Mouse (Mus musculus): ENCODE results near the gene Tppp3.

Tppp3 gene

DNA sequence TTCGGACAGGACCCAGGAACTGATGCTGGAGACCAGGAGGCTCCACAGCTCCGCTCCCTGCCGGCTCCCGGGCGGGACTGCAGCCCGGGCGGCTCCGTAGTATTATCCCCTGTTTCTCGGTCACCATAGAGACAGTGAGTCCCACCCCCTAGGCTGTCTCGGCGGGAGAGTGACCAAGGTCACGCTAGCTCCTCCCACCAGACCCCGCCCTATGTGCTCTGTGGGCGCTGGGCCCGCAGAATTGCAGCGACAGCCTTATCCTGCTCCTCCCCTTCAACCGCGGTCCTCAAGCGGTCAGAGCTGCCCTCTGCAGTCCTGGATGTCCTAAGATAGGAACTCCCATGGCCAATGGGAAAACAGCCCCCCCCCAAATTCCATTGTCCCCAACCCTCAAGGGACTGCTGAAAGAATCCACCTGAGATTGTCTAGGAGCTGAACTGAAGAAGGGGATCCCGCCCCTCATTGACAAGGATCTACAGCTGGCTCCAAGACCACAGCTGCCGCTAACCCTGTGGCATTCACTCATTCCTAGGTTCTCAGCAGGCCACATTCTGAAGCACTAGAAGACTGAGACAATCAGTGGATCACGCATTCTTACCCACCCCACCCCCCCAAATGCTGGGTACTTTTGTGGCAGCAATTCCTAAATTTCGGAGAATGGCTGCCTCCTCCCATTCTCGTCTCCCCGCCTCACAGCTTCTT lies at the start of gene Tppp3:
Tppp3 (minus strand) TSS at position 213 of the 702 bp plus-strand sequence.
- no peak for DNase-seq (ENCODE audit: low read depth)

GRCm38 (mm10) chr8:105521061-105521460 lies 49.7 kb upstream of the Tppp3 start:
- DNase-seq (ENCODE audit: low read depth): no peak

GRCm38 (mm10) chr8:105520521-105520920 lies 49.2 kb upstream of the Tppp3 start:
- no peak for DNase-seq (ENCODE audit: low read depth)

DNA sequence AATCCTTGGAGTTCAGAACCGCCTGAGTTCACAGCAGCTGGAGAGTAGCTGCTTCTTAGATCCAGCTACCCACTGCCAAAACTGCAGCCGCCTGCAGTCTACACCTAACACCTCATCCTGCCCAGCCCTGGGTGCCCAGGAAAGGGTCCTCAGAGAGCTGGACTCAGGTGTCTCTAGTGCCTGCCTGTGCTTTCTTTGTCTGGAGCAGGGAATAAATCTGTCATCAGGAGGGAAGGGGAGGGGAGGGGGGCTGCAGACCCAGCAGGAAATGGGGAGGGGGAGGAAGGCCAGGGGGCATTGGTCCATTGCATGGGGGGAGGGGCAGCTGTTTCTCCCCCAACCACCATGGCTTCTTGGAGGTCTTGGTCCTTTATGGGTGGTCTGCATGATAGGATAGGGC lies 48.3 kb upstream of the Tppp3 start:
- no peak for DNase-seq (ENCODE audit: low read depth)

DNA sequence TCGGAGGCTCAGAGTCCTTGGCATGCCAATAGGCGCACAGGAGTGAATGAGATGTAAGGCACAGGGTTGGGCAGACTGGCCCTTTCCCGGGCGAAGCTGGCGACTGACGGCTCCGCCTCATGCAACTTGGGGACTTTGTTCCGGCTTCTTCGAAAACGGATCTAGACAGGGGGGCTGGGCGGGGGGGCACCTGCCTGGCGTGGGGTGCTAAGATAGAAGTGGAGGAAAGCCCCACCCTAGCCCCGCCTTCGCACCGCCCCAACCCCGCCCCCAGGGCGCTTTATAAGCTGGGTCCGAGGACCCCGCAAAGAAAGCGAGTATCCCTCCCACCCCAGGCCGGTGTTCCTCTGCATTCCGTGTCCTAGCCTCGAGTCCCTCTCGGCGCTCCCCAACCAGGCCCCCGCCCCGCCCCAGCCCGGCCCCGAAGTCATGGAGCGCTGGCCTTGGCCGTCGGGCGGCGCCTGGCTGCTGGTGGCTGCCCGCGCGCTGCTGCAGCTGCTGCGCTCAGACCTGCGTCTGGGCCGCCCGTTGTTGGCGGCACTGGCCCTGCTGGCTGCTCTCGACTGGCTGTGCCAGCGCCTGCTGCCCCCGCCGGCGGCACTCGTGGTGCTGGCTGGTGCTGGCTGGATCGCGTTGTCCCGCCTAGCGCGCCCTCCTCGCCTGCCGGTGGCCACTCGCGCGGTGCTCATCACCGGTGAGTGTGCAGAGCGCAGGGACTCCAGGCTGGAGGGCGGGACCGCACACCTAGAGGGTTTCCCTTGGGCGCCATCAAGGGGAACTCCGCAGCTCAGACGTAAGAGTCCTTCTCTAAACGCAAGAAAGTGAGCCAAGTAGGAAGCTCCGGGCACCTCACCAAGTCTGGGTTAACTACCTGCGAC lies 47.3 kb upstream of the Tppp3 start, which contains the start of gene Hsd11b2:
Hsd11b2 (plus strand) TSS at position 320 of the 878 bp plus-strand sequence.
- no peak for DNase-seq (ENCODE audit: low read depth)

DNA sequence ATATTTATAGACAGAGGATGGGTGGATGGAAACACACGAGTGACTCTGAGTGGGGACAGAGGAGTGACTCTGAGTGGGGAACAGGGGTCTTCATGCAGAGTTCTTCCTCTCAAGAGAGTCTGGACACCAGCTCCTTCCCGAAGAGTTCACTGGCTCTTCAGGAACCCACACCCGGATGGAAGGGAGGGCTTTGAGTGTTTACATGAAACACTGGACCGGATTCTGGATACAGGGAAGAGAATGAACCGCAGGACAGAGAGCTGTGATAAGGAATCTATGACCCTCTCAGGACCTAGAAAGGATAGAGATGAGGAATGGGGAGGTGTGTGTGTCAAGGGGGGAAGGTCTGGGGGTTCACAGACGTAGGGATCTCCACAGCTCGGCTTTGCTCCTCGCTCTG lies 46.0 kb upstream of the Tppp3 start:
- DNase-seq (ENCODE audit: low read depth): no peak

GRCm38 (mm10) chr8:105516018-105516645 lies 44.8 kb upstream of the Tppp3 start:
- peak; percentile 87 for DNase-seq (ENCODE audit: low read depth)

GRCm38 (mm10) chr8:105514656-105515055 lies 43.3 kb upstream of the Tppp3 start:
- DNase-seq (ENCODE audit: low read depth): peak; percentile 86

DNA sequence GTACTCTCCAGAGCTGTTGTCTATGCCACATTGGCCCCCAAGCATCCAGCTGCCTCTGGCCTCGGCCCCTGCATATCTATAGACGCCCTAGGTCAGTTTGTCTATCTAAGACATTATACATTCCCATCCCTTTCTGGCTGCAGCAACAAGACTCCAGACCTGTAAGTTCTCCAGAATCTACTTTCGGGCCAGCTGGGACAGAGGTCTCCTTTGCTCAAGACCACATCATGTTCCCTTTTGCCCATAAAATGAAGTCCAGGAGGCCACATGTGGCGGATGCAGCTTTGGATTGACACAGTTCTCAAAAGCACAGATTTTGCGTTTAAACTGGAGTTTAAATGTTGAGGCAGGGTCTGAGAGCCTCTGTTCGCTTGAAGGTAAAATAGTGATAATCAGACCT lies 42.9 kb upstream of the Tppp3 start:
- no peak for DNase-seq (ENCODE audit: low read depth)

- peak; percentile 35 for DNase-seq (ENCODE audit: low read depth)
These were observed 38.8 kb upstream of the Tppp3 start for GRCm38 (mm10) chr8:105509997-105510735.

DNA sequence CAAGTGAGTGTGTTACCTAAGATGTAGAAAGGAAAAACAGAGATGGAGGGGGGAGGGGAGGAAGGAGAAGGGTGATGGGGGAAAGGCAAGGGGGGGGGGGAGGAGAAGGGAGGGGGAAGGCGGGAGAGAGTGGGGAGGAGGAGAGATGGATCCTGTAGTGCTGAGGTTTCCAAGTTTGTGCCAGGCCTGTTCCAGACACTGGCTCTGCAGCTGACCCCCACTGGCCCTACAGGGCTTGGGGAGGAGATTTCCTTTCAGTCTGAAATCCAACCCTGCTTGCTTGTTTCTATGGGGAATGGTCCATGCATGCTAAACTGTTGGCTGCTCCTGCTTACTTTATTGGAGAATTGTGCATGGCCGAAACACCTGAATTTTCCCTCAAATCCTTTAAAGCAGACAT lies 37.4 kb upstream of the Tppp3 start:
- no peak for DNase-seq (ENCODE audit: low read depth)

DNA sequence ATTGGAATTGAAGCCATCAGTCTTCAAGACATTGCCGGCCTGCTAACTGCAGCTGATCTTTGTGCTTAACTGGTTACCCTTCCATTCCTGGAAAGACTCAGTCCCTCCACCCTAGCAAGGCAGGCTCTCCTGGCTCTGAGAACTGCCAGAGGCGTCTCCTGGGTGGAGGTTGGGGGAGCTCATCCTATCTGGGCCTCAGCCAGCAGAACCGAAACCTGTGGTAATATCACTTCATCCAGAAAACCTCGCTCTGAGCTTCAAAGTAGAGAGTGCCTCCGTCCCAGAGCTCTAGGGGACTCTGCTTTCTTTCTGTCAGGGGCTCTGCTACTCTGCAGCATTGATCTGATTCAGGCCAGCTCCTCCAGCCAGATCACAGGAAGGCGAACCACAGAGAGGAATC lies 35.7 kb upstream of the Tppp3 start:
- DNase-seq (ENCODE audit: low read depth): no peak

DNA sequence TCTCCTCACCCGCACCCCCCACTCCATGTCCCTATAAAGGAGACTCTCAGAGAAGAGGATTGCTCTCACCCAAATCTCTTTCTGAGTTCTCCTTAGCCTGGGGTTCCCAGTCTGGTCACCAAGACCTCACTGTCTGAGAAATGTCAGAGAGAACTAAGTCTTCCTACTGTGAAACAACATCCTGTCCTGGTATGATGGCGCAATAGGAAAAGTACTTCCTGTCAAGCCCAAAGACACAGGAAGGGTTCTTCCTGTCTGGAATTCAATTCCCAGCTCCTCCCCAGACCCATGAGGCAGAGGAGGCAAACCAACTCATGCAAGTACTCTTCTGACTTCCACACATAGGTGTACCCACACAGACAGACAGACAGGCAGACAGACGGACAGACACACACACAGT lies 33.3 kb upstream of the Tppp3 start:
- no peak for DNase-seq (ENCODE audit: low read depth)

DNA sequence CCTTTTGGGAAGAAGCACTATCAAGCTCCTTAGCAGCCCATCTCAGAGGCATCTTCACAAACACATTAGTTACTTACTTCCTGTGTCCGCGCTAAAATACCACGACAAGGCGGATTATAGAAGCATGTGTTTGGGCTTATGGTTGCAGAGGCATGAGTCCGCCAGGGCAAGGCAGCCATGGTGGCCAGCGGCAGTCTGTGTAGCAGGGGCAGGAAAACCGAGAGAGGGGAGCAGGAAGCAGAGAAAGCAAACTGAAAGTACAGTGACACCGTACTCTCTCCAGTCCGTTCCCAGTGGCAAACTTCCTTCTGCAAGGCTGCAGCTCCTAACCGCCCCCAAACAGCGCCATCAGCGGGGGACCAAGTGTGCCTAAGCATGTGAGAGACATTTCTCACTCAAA lies 28.5 kb upstream of the Tppp3 start:
- DNase-seq (ENCODE audit: low read depth): no peak

GRCm38 (mm10) chr8:105496439-105497180 lies 25.3 kb upstream of the Tppp3 start, which contains the start of gene Zdhhc1:
Zdhhc1 (minus strand) TSS chr8:105496902.
- DNase-seq (ENCODE audit: low read depth): peak; percentile 93

GRCm38 (mm10) chr8:105495350-105496302 lies 24.3 kb upstream of the Tppp3 start:
- no peak for DNase-seq (ENCODE audit: low read depth)

- no peak for DNase-seq (ENCODE audit: low read depth)
These were observed 23.2 kb upstream of the Tppp3 start for GRCm38 (mm10) chr8:105494566-105494965.

DNA sequence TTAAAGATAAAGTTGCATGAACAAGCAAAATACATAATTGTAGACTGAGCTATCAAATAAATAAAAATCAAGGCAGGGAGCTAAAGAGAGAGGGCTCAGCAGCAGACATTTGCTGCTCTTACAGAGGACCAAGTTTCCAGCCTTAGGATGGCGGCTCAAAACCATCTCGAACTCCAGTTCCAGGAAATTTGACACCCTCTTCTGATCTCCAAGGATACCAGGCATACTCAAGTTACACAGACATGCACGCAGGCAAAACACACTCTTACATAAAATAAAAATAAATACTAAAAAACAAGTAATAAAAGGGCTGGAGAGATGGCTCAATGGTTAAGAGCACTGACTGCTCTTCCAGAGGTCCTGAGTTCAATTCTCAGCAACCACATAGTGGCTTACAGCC lies 22.2 kb upstream of the Tppp3 start:
- peak; percentile 38 for DNase-seq (ENCODE audit: low read depth)

DNA sequence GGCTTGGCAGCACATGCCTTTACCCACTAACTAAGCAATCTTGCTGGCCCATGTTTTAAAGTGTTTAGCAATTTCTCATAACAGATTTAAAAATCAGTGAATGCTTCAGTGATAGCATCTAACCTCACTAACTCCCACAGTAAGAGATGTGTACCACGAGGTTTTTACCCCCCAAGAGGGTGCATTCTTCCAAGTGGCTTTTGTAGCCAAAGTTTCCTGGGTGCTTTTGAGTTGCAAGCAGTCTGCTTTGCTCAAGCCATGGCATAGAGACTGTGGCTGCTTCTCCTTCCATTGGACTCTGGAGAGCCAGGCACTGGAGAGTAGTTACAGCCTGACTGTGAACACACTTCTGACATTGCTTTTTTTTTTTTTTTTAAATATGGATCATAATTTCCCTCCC lies 18.0 kb upstream of the Tppp3 start:
- DNase-seq (ENCODE audit: low read depth): peak; percentile 58

DNA sequence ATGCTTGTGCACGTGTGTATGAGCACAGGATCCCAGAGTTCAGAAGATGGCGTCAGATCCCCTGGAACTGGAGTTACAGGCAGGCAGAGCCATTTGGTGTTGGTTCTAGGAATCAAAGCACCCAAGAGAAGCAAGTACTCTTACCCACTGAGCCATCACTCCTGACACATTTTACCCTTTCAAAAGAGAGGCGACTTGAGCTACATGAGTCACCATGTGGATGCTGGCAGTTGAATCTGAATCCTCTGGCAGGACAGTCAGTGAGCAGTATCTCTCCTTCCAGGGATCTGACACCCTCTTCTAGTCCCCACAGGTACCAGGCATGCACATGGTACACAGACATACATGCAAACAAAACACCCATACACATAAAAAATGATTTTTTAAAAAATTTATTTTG lies 16.8 kb upstream of the Tppp3 start:
- peak; percentile 21 for DNase-seq (ENCODE audit: low read depth)

Measured in NIH3T3 (cell line).